Mouse (Mus musculus): ENCODE measurements around the gene Ggnbp2. TPM values are rescaled to one million over a fixed set of nuclear protein-coding genes. Genes with fewer than 3 reads are reported as not detected.

The Ggnbp2 gene
- polyA plus RNA-seq, 1 experiment: 24.8 TPM

- H3K79me2 ChIP-seq (ENCODE audit: control insufficient read depth, insufficient read depth): no peaks in the 10 kb centered on the region
- no peaks in the 10 kb centered on the region for H3K27me3 ChIP-seq (ENCODE audit: control insufficient read depth, insufficient read depth, insufficient read length)
- no peak overlapping the region for H3ac ChIP-seq (ENCODE audit: control insufficient read depth, insufficient read length)
- no peak overlapping the region for H3K4me3 ChIP-seq
- TF ChIP-seq TCF3 (IDR thresholded peaks at IDR 0.05; ENCODE audit: insufficient read length, low read depth) (no peak), REST (IDR thresholded peaks at IDR 0.05; ENCODE audit: insufficient read depth, insufficient read length) (no peak), SRF (IDR thresholded peaks at IDR 0.05; ENCODE audit: control insufficient read depth, insufficient read length, low read depth) (no peak), MYOD1 (IDR thresholded peaks at IDR 0.05; ENCODE audit: control insufficient read depth in 1 of 3, insufficient read length in 2 of 3, low read depth in 2 of 3) (no peak), USF1 (IDR thresholded peaks at IDR 0.05; ENCODE audit: low read depth) (no peak), MYOG (IDR thresholded peaks at IDR 0.05; ENCODE audit: control insufficient read depth in 1 of 3, insufficient read depth in 1 of 3, insufficient read length in 2 of 3, low read depth in 2 of 3) (no peak), TCF12 (IDR thresholded peaks at IDR 0.05; ENCODE audit: insufficient read depth, poor library complexity, severe bottlenecking) (no peak), MAX (IDR thresholded peaks at IDR 0.05; ENCODE audit: low read depth) (no peak), CEBPB (IDR thresholded peaks at IDR 0.05; ENCODE audit: insufficient read depth, poor library complexity, severe bottlenecking) (no peak), POLR2A (IDR thresholded peaks at IDR 0.05; ENCODE audit: insufficient read length, low read depth) (no peak), POLR2AphosphoS2 (IDR thresholded peaks at IDR 0.05; ENCODE audit: insufficient read length, low read depth) (no peak), E2F4 (IDR thresholded peaks at IDR 0.05; ENCODE audit: insufficient read depth) (no peak)
- peaks cover 15% of the 10 kb centered on the region for H3K36me3 ChIP-seq (ENCODE audit: control insufficient read depth, insufficient read depth)
- H3K4me2 ChIP-seq (ENCODE audit: low read depth): no peak overlapping the region
Observed at GRCm38 (mm10) chr11:84889492-84889891, 18.9 kb upstream of the Ggnbp2 start.

GRCm38 (mm10) chr11:84888025-84888424 is 17.4 kb upstream of the Ggnbp2 start:
- H3ac ChIP-seq (ENCODE audit: control insufficient read depth, insufficient read length): no peak overlapping the region
- no peaks in the 10 kb centered on the region for H3K79me2 ChIP-seq (ENCODE audit: control insufficient read depth, insufficient read depth)
- TF ChIP-seq TCF3 (IDR thresholded peaks at IDR 0.05; ENCODE audit: insufficient read length, low read depth) (no peak), TCF12 (IDR thresholded peaks at IDR 0.05; ENCODE audit: insufficient read depth, poor library complexity, severe bottlenecking) (no peak), MAX (IDR thresholded peaks at IDR 0.05; ENCODE audit: low read depth) (no peak), MYOG (IDR thresholded peaks at IDR 0.05; ENCODE audit: control insufficient read depth in 1 of 3, insufficient read depth in 1 of 3, insufficient read length in 2 of 3, low read depth in 2 of 3) (no peak), REST (IDR thresholded peaks at IDR 0.05; ENCODE audit: insufficient read depth, insufficient read length) (no peak), SRF (IDR thresholded peaks at IDR 0.05; ENCODE audit: control insufficient read depth, insufficient read length, low read depth) (no peak), CEBPB (IDR thresholded peaks at IDR 0.05; ENCODE audit: insufficient read depth, poor library complexity, severe bottlenecking) (no peak), POLR2A (IDR thresholded peaks at IDR 0.05; ENCODE audit: insufficient read length, low read depth) (no peak), POLR2AphosphoS2 (IDR thresholded peaks at IDR 0.05; ENCODE audit: insufficient read length, low read depth) (no peak), MYOD1 (IDR thresholded peaks at IDR 0.05; ENCODE audit: control insufficient read depth in 1 of 3, insufficient read length in 2 of 3, low read depth in 2 of 3) (no peak), USF1 (IDR thresholded peaks at IDR 0.05; ENCODE audit: low read depth) (no peak), E2F4 (IDR thresholded peaks at IDR 0.05; ENCODE audit: insufficient read depth) (no peak)
- no peak overlapping the region for H3K4me2 ChIP-seq (ENCODE audit: low read depth)
- H3K36me3 ChIP-seq (ENCODE audit: control insufficient read depth, insufficient read depth): peaks cover 23% of the 10 kb centered on the region
- no peaks in the 10 kb centered on the region for H3K27me3 ChIP-seq (ENCODE audit: control insufficient read depth, insufficient read depth, insufficient read length)
- H3K4me3 ChIP-seq: no peak overlapping the region

- no peak overlapping the region for H3K4me2 ChIP-seq (ENCODE audit: low read depth)
- peaks cover 19% of the 10 kb centered on the region for H3K36me3 ChIP-seq (ENCODE audit: control insufficient read depth, insufficient read depth)
- H3ac ChIP-seq (ENCODE audit: control insufficient read depth, insufficient read length): no peak overlapping the region
- H3K79me2 ChIP-seq (ENCODE audit: control insufficient read depth, insufficient read depth): peaks cover 2% of the 10 kb centered on the region
- H3K4me3 ChIP-seq: no peak overlapping the region
- H3K27me3 ChIP-seq (ENCODE audit: control insufficient read depth, insufficient read depth, insufficient read length): no peaks in the 10 kb centered on the region
- TF ChIP-seq REST (IDR thresholded peaks at IDR 0.05; ENCODE audit: insufficient read depth, insufficient read length): no peak
- no peak for TF ChIP-seq TCF12 (IDR thresholded peaks at IDR 0.05; ENCODE audit: insufficient read depth, poor library complexity, severe bottlenecking)
- TF ChIP-seq USF1 (IDR thresholded peaks at IDR 0.05; ENCODE audit: low read depth): no peak
- TF ChIP-seq POLR2A (IDR thresholded peaks at IDR 0.05; ENCODE audit: insufficient read length, low read depth): no peak
- no peak for TF ChIP-seq CEBPB (IDR thresholded peaks at IDR 0.05; ENCODE audit: insufficient read depth, poor library complexity, severe bottlenecking)
- TF ChIP-seq MYOG (IDR thresholded peaks at IDR 0.05; ENCODE audit: control insufficient read depth in 1 of 3, insufficient read depth in 1 of 3, insufficient read length in 2 of 3, low read depth in 2 of 3): no peak
- no peak for TF ChIP-seq MAX (IDR thresholded peaks at IDR 0.05; ENCODE audit: low read depth)
- TF ChIP-seq SRF (IDR thresholded peaks at IDR 0.05; ENCODE audit: control insufficient read depth, insufficient read length, low read depth): no peak
- no peak for TF ChIP-seq POLR2AphosphoS2 (IDR thresholded peaks at IDR 0.05; ENCODE audit: insufficient read length, low read depth)
- no peak for TF ChIP-seq TCF3 (IDR thresholded peaks at IDR 0.05; ENCODE audit: insufficient read length, low read depth)
- TF ChIP-seq E2F4 (IDR thresholded peaks at IDR 0.05; ENCODE audit: insufficient read depth): no peak
- TF ChIP-seq MYOD1 (IDR thresholded peaks at IDR 0.05; ENCODE audit: control insufficient read depth in 1 of 3, insufficient read length in 2 of 3, low read depth in 2 of 3): no peak
Observed at GRCm38 (mm10) chr11:84886767-84887511, 16.3 kb upstream of the Ggnbp2 start.

GRCm38 (mm10) chr11:84886236-84886635 is 15.6 kb upstream of the Ggnbp2 start:
- no peak overlapping the region for H3K4me3 ChIP-seq
- peaks cover 9% of the 10 kb centered on the region for H3K79me2 ChIP-seq (ENCODE audit: control insufficient read depth, insufficient read depth)
- H3ac ChIP-seq (ENCODE audit: control insufficient read depth, insufficient read length): no peak overlapping the region
- no peak overlapping the region for H3K4me2 ChIP-seq (ENCODE audit: low read depth)
- TF ChIP-seq SRF (IDR thresholded peaks at IDR 0.05; ENCODE audit: control insufficient read depth, insufficient read length, low read depth) (no peak), POLR2AphosphoS2 (IDR thresholded peaks at IDR 0.05; ENCODE audit: insufficient read length, low read depth) (no peak), E2F4 (IDR thresholded peaks at IDR 0.05; ENCODE audit: insufficient read depth) (no peak), CEBPB (IDR thresholded peaks at IDR 0.05; ENCODE audit: insufficient read depth, poor library complexity, severe bottlenecking) (no peak), TCF12 (IDR thresholded peaks at IDR 0.05; ENCODE audit: insufficient read depth, poor library complexity, severe bottlenecking) (no peak), MAX (IDR thresholded peaks at IDR 0.05; ENCODE audit: low read depth) (no peak)
- H3K36me3 ChIP-seq (ENCODE audit: control insufficient read depth, insufficient read depth): peaks cover 19% of the 10 kb centered on the region
- H3K27me3 ChIP-seq (ENCODE audit: control insufficient read depth, insufficient read depth, insufficient read length): no peaks in the 10 kb centered on the region

All from myocyte (in vitro differentiated cells).